Mouse (Mus musculus) kidney, adult 2 months (tissue): ENCODE measurements at regions not wholly inside any gene's neighbourhood (a gene's known extent, or its start where the extent isn't known, plus 50 kb on each side); places are given as distances from the start of the nearest gene placed in this dataset.

Experiments
- CTCF ChIP-seq: fragments of 200-500 bp; conservative IDR thresholded peaks from 2 replicates; pipeline ENCODE4 v1.5.1; 2011; ENCODE audit warnings: low read depth, mild to moderate bottlenecking, control low read depth, low read length, moderate library complexity, mixed read lengths; ENCODE audit not compliant: insufficient read depth, insufficient read length
- POLR2A ChIP-seq: fragments of 200-500 bp; IDR thresholded peaks from one replicate; pipeline ENCODE4 v1.6.1; 2011; ENCODE audit warnings: low read depth, low read length, control low read depth

DNA sequence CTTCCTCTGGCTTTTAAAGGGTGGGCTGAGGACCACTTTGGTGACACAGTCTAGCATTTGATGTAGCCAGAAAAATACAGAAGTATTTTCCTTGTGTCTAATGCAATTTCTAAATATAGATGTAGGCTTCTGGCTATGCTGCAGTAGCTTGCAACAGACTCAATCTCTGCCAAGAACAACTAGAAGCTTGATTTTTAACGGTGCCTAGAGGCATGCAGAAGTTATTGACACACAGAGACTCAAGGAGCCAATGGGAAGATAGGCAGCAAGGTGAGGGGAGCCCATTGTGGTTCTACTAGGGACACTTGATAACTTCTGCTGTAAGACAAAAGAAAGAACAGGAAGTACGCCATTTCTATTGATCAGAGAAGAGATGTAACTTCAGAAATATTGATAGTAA is 94.1 kb upstream of the Osr1 start:
- TF ChIP-seq CTCF (no peak), POLR2A (no peak)
